Mouse (Mus musculus): ENCODE data around the gene Sdc3. TPM values are rescaled to one million over a fixed set of nuclear protein-coding genes. Genes with fewer than 3 reads are reported as not detected.

Gene Sdc3
- 1 to 10 TPM; 5.1 to 6.4 TPM for total RNA-seq (2023)

GRCm38 (mm10) chr4:130792376-130793179 is at the start of gene Sdc3:
TSS of gene Sdc3 (plus strand) at chr4:130792537.

Other genes with a start within 250 kb of the Sdc3 start
- 1 to 10 TPM in 1 of 2 experiments, under 1 TPM in 1; 0.78 to 1.1 TPM for gene Nkain1, start 218.4 kb upstream of the Sdc3 start, total RNA-seq (2023)
- gene Pum1, start 129.2 kb upstream of the Sdc3 start, total RNA-seq (2023): 10 to 100 TPM; 55.4 to 58.6 TPM
- gene Laptm5, start 120.6 kb downstream of the Sdc3 start, total RNA-seq (2023): 100 to 1,000 TPM; 721 to 840 TPM
- gene Matn1, start 151.8 kb downstream of the Sdc3 start, total RNA-seq (2023): under 1 TPM in 1 of 2 experiments, not detected in 1; 0.29 TPM

Data from neutrophil, adult 59 days (primary cell).